In the genomic region with DNA sequence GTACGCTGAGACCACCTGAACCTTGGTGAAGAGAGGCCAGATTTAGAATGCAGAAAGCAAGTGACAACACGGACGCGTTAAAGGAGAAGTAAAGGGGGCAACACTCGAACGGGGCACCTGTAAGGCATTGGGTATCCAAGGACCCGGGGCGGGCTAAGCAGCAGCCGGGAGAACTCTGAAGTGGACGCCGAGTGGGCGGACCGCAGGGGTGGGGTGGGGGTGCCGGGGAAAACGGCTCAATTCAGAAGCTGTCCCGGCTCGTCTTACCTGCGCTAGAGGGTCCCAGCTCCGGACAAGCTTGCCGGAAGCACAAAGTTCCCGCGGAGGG, we compare ENCODE assay signal across 8 mouse cellular contexts. TPM values are rescaled to one million over a fixed set of nuclear protein-coding genes. Genes with fewer than 3 reads are reported as not detected.
DNase-seq lines count a peak whose midpoint lies in the region; ATAC-seq and TF ChIP-seq lines count a peak whose summit lies in the region.

No protein-coding gene starts in this region.

- peaks cover 4% of the 10 kb centered on the region; the same call in 1 of the 2 replicates for H3K36me3 ChIP-seq in embryonic facial prominence, embryonic 13.5 days
- H3K36me3 ChIP-seq in intestine, embryonic 14.5 days (ENCODE audit: control insufficient read depth, insufficient read depth, low read length), result 0 out of 2 replicates have a peak, but pooled peaks cover 8% of the 10 kb centered on the region

- under 1% methylated on average over 22 of the region's 22 CpGs for WGBS in embryonic facial prominence, embryonic 13.5 days
- under 1% methylated on average over 22 of the region's 22 CpGs for WGBS in intestine, embryonic 14.5 days

- ATAC-seq in embryonic facial prominence, embryonic 13.5 days (ENCODE audit: insufficient number of reproducible peaks, insufficient read depth, low FRiP score, low TSS enrichment, low read depth), result peak; percentile 71
- no peak; the same call in 1 of the 2 replicates for ATAC-seq in intestine, embryonic 14.5 days (replicated peaks; ENCODE audit: low FRiP score, low TSS enrichment, low read depth)
- peak; percentile 3; the same call in 1 of the 2 replicates for ATAC-seq in monocyte, adult 5-6 weeks (replicated peaks; ENCODE audit: insufficient number of reproducible peaks, low FRiP score, low TSS enrichment, poor library complexity, severe bottlenecking)

- peak overlapping the region; percentile 54; the same call in 1 of the 2 replicates for H3K27ac ChIP-seq in left cerebral cortex, adult 2 months
- peak overlapping the region; percentile 55; the same call in 1 of the 2 replicates for H3K27ac ChIP-seq in embryonic facial prominence, embryonic 13.5 days
- H3K27ac ChIP-seq in intestine, embryonic 14.5 days (ENCODE audit: low read depth), result peak overlapping the region; percentile 68; the same call in 1 of the 2 replicates

- H3K9me3 ChIP-seq in embryonic facial prominence, embryonic 13.5 days, result no peaks in the 10 kb centered on the region
- no peaks in the 10 kb centered on the region for H3K9me3 ChIP-seq in intestine, embryonic 14.5 days (ENCODE audit: control insufficient read depth, low read length)

- H3K4me3 ChIP-seq in left cerebral cortex, adult 2 months, result peak overlapping the region; percentile 77
- peak overlapping the region; percentile 92 for H3K4me3 ChIP-seq in embryonic facial prominence, embryonic 13.5 days
- H3K4me3 ChIP-seq in intestine, embryonic 14.5 days (ENCODE audit: low read depth, low read length), result peak overlapping the region; percentile 79

- intact Hi-C loops in left cerebral cortex, adult 2 months (cut with DNase I), result loop anchor here (5.0 kb wide), 1 partner anchor 82 kb away; a partner anchor contains a TSS
- intact Hi-C loops in left cerebral cortex, postnatal 4 days (cut with DNase I), result no loop called here

- H3K9ac ChIP-seq in embryonic facial prominence, embryonic 13.5 days, result peak overlapping the region; percentile 96
- H3K9ac ChIP-seq in intestine, embryonic 14.5 days (ENCODE audit: low read length), result peak overlapping the region; percentile 58

- no peak for TF ChIP-seq CTCF in left cerebral cortex, adult 2 months (IDR thresholded peaks at IDR 0.05)

- H3K4me2 ChIP-seq in embryonic facial prominence, embryonic 13.5 days, result peak overlapping the region; percentile 83
- peak overlapping the region; percentile 88 for H3K4me2 ChIP-seq in intestine, embryonic 14.5 days (ENCODE audit: low read length)

- peaks cover 32% of the 10 kb centered on the region for H3K4me1 ChIP-seq in embryonic facial prominence, embryonic 13.5 days
- H3K4me1 ChIP-seq in intestine, embryonic 14.5 days (replicated peaks; ENCODE audit: control insufficient read depth, insufficient read depth, low read length), result peaks cover 23% of the 10 kb centered on the region

- no peak for DNase-seq in left cerebral cortex, adult 2 months (ENCODE audit: extremely low spot score in 1 of 2, low spot score in 2 of 2)
- no peak for DNase-seq in left cerebral cortex, postnatal 4 days
- no peak for DNase-seq in intestine, embryonic 14.5 days (ENCODE audit: low spot score)
- no peak for DNase-seq in cerebellum, postnatal 10 days
- DNase-seq in right cerebral cortex, postnatal 25 days, result no peak
- DNase-seq in thymus, postnatal 0 days (ENCODE audit: low spot score), result no peak

- no peaks in the 10 kb centered on the region for H3K27me3 ChIP-seq in embryonic facial prominence, embryonic 13.5 days
- H3K27me3 ChIP-seq in intestine, embryonic 14.5 days (replicated peaks; ENCODE audit: control insufficient read depth, insufficient read depth, low read length), result no peaks in the 10 kb centered on the region

RNA-seq across cellular contexts. Expression of a gene that starts 0.5 kb away (rescaled TPM):
- 10 to 100 TPM; 26.6 to 27.0 TPM for total RNA-seq in left cerebral cortex, adult 2 months (2021)
- total RNA-seq in left cerebral cortex, postnatal 4 days (2021), result 10 to 100 TPM; 43.9 to 48.1 TPM
- polyA plus RNA-seq in embryonic facial prominence, embryonic 13.5 days (2015; fragmentation: Nextera tagmentation; extraction: Ambion mirVana), result 68.5 and 70.8 TPM in 2 replicates
- 76.8 and 77.8 TPM in 2 replicates for polyA plus RNA-seq in intestine, embryonic 14.5 days (2014; fragmentation: Nextera tagmentation; extraction: Ambion mirVana)
- 7.8 to 24.2 TPM (median 13.9 TPM) in 3 replicates for total RNA-seq in monocyte, adult 5-6 weeks (2017)
- 63.2 and 66.6 TPM in 2 replicates for polyA plus RNA-seq in thymus, postnatal 0 days (2015; fragmentation: Nextera tagmentation; extraction: Ambion mirVana)

RNA-seq across cellular contexts. Expression of a gene that starts 37.3 kb away (rescaled TPM):
- total RNA-seq in left cerebral cortex, adult 2 months (2021), result 10 to 100 TPM; 16.0 to 16.7 TPM
- 1 to 10 TPM; 3.7 TPM for total RNA-seq in left cerebral cortex, postnatal 4 days (2021)
- 0.95 and 1.4 TPM in 2 replicates for polyA plus RNA-seq in embryonic facial prominence, embryonic 13.5 days (2015; fragmentation: Nextera tagmentation; extraction: Ambion mirVana)
- 0.39 and 0.69 TPM in 2 replicates for polyA plus RNA-seq in intestine, embryonic 14.5 days (2014; fragmentation: Nextera tagmentation; extraction: Ambion mirVana)
- total RNA-seq in monocyte, adult 5-6 weeks (2017), result 0.19 to 0.97 TPM in 2 of 3 replicates, not detected in the other
- 0.53 and 1.1 TPM in 2 replicates for polyA plus RNA-seq in thymus, postnatal 0 days (2015; fragmentation: Nextera tagmentation; extraction: Ambion mirVana)

RNA-seq across cellular contexts. Expression of a gene that starts 38.7 kb away (rescaled TPM):
- total RNA-seq in left cerebral cortex, adult 2 months (2021), result 10 to 100 TPM; 27.9 to 30.7 TPM
- total RNA-seq in left cerebral cortex, postnatal 4 days (2021), result 10 to 100 TPM; 24.3 to 26.6 TPM
- polyA plus RNA-seq in embryonic facial prominence, embryonic 13.5 days (2015; fragmentation: Nextera tagmentation; extraction: Ambion mirVana), result 37.2 and 38.0 TPM in 2 replicates
- 34.8 and 40.6 TPM in 2 replicates for polyA plus RNA-seq in intestine, embryonic 14.5 days (2014; fragmentation: Nextera tagmentation; extraction: Ambion mirVana)
- total RNA-seq in monocyte, adult 5-6 weeks (2017), result 19.4 to 49.5 TPM (median 24.4 TPM) in 3 replicates
- polyA plus RNA-seq in thymus, postnatal 0 days (2015; fragmentation: Nextera tagmentation; extraction: Ambion mirVana), result 20.8 and 21.9 TPM in 2 replicates
